Mouse (Mus musculus) midbrain, postnatal 0 days (tissue): ENCODE measurements at regions not wholly inside any gene's neighbourhood (a gene's known extent, or its start where the extent isn't known, plus 50 kb on each side); places are given as distances from the start of the nearest gene placed in this dataset.

ENCODE experiments used
- ATAC-seq: fragments of 200-750 bp; cut with Nextera tagmentation; 2 replicates; pipeline ENCODE4 v1.8.0; 2017; ENCODE audit warnings: moderate number of reproducible peaks, mild to moderate bottlenecking, moderate TSS enrichment, moderate library complexity; ENCODE audit not compliant: low FRiP score
- DNase-seq: peaks from one replicate; pipeline ENCODE4 v3.0.0-alpha.2; 2015; ENCODE audit warnings: low spot score
- H3K27ac ChIP-seq: fragments of 300-500 bp; sonication (generic); 2 replicates; pipeline ENCODE4 v1.5.1; 2014; ENCODE audit warnings: low read depth, mild to moderate bottlenecking, low read length, mixed read lengths
- H3K27me3 ChIP-seq: fragments of 300-500 bp; sonication (generic); 2 replicates; pipeline ENCODE4 v1.6.1; 2014; ENCODE audit warnings: low read length, control low read depth, mixed read lengths; ENCODE audit not compliant: insufficient read depth
- H3K36me3 ChIP-seq: fragments of 300-500 bp; sonication (generic); 2 replicates; pipeline ENCODE4 v1.6.1; 2014; ENCODE audit warnings: low read length, control low read depth, mixed read lengths; ENCODE audit not compliant: insufficient read depth
- H3K4me1 ChIP-seq: fragments of 300-500 bp; sonication (generic); 2 replicates; pipeline ENCODE4 v1.6.1; 2014; ENCODE audit warnings: mild to moderate bottlenecking, control low read depth, antibody characterized with exemption, low read length, mixed read lengths; ENCODE audit not compliant: insufficient read depth
- H3K4me2 ChIP-seq: fragments of 300-500 bp; sonication (generic); 2 replicates; pipeline ENCODE4 v1.6.1; 2014; ENCODE audit warnings: low read depth, mild to moderate bottlenecking, low read length, mixed read lengths; ENCODE audit not compliant: poor library complexity, severe bottlenecking
- H3K4me3 ChIP-seq: fragments of 300-500 bp; sonication (generic); 2 replicates; pipeline ENCODE4 v1.5.1; 2014; ENCODE audit warnings: low read depth, mild to moderate bottlenecking, low read length, moderate library complexity
- H3K9ac ChIP-seq: fragments of 300-500 bp; sonication (generic); replicated peaks from 2 replicates; pipeline ENCODE4 v1.6.1; 2014; ENCODE audit warnings: mild to moderate bottlenecking, low read length, moderate library complexity, mixed read lengths; ENCODE audit not compliant: poor library complexity, severe bottlenecking
- H3K9me3 ChIP-seq: fragments of 300-500 bp; sonication (generic); 2 replicates; pipeline ENCODE4 v1.6.1; 2016; ENCODE audit warnings: low read length, control low read depth
- CTCF ChIP-seq: IDR thresholded peaks from 2 replicates; pipeline ENCODE4 v1.5.1; 2016; ENCODE audit warnings: antibody characterized with exemption, mild to moderate bottlenecking
- WGBS: fragments of 180-500 bp; shearing (Covaris S2); extraction: QIAGEN DNeasy Blood & Tissue Kit; methylation state at CpG from one replicate; pipeline ENCODE4 v1.1.7; 2014; 5-methylcytosine and 5-hydroxymethylcytosine counted together

GRCm38 (mm10) chr12:106468173-106468860, 458.3 kb downstream of the Vrk1 start:
- H3K4me1 ChIP-seq, result no peaks in the 10 kb centered on the region; the same call in 1 of the 2 replicates
- H3K36me3 ChIP-seq, result no peaks in the 10 kb centered on the region
- no peaks in the 10 kb centered on the region for H3K27me3 ChIP-seq
- no peak overlapping the region for H3K9ac ChIP-seq
- no peak overlapping the region for H3K4me3 ChIP-seq
- WGBS, result 18% methylated on average over 18 of the region's 18 CpGs
- H3K9me3 ChIP-seq, result no peaks in the 10 kb centered on the region
- H3K4me2 ChIP-seq, result no peak overlapping the region
- TF ChIP-seq CTCF, result no peak
- DNase-seq, result no peak
- ATAC-seq, result no peak
- H3K27ac ChIP-seq, result no peak overlapping the region

- no peaks in the 10 kb centered on the region for H3K9me3 ChIP-seq
- H3K27me3 ChIP-seq, result no peaks in the 10 kb centered on the region; the same call in 1 of the 2 replicates
- peak; percentile 59 for TF ChIP-seq CTCF
- no peak overlapping the region for H3K9ac ChIP-seq
- no peak overlapping the region for H3K27ac ChIP-seq
- 17% methylated on average over 24 of the region's 24 CpGs for WGBS
- H3K4me2 ChIP-seq, result peak overlapping the region; percentile 37
- H3K4me1 ChIP-seq, result peaks cover 2% of the 10 kb centered on the region; the same call in 1 of the 2 replicates
- no peaks in the 10 kb centered on the region for H3K36me3 ChIP-seq
- H3K4me3 ChIP-seq, result peak overlapping the region; percentile 4; the same call in 1 of the 2 replicates
- ATAC-seq (peak; percentile 63), DNase-seq (peak; percentile 56)
Measured at GRCm38 (mm10) chr12:106474501-106475165, 464.6 kb downstream of the Vrk1 start.

GRCm38 (mm10) chr12:106475486-106476050, 465.5 kb downstream of the Vrk1 start:
- TF ChIP-seq CTCF, result no peak
- 58% methylated on average over 8 of the region's 8 CpGs for WGBS
- Histone ChIP-seq H3K4me1 (peaks cover 2% of the 10 kb centered on the region; the same call in 1 of the 2 replicates), H3K27ac (no peak overlapping the region), H3K36me3 (no peaks in the 10 kb centered on the region), H3K9me3 (no peaks in the 10 kb centered on the region), H3K4me2 (no peak overlapping the region), H3K4me3 (no peak overlapping the region), H3K27me3 (no peaks in the 10 kb centered on the region; the same call in 1 of the 2 replicates), H3K9ac (no peak overlapping the region)
- ATAC-seq, result no peak
- no peak for DNase-seq

- Histone ChIP-seq H3K4me3 (no peak overlapping the region), H3K9me3 (no peaks in the 10 kb centered on the region), H3K27ac (no peak overlapping the region), H3K36me3 (no peaks in the 10 kb centered on the region), H3K9ac (no peak overlapping the region), H3K27me3 (no peaks in the 10 kb centered on the region; the same call in 1 of the 2 replicates), H3K4me2 (no peak overlapping the region), H3K4me1 (peaks cover 2% of the 10 kb centered on the region; the same call in 1 of the 2 replicates)
- DNase-seq (peak; percentile 25), ATAC-seq (no peak)
- 23% methylated on average over 8 of the region's 8 CpGs for WGBS
- TF ChIP-seq CTCF, result peak; percentile 46
Measured at GRCm38 (mm10) chr12:106477040-106477665, 467.1 kb downstream of the Vrk1 start.

- Histone ChIP-seq H3K4me3 (no peak overlapping the region), H3K9ac (no peak overlapping the region), H3K36me3 (no peaks in the 10 kb centered on the region), H3K4me1 (peaks cover 2% of the 10 kb centered on the region; the same call in 1 of the 2 replicates), H3K27me3 (no peaks in the 10 kb centered on the region; the same call in 1 of the 2 replicates), H3K4me2 (peak overlapping the region; percentile 45), H3K27ac (peak overlapping the region; percentile 39; the same call in 1 of the 2 replicates), H3K9me3 (no peaks in the 10 kb centered on the region)
- no peak for TF ChIP-seq CTCF
- DNase-seq (no peak), ATAC-seq (no peak)
- whole genome bisulfite sequencing, result 18% methylated on average over 4 of the region's 4 CpGs
Measured at GRCm38 (mm10) chr12:106477731-106478130, 467.7 kb downstream of the Vrk1 start.
